Mouse (Mus musculus) lung, postnatal 4 days (tissue): Measurements from ENCODE around the gene Gm13693.
"Not testable (repeated sequence)": the region's sequence is repeated elsewhere in the genome, so short reads cannot be mapped to it uniquely, and the experiment has no call there.

Experiments used
- DNase-seq, 2 experiments: peaks; one replicate each; pipeline ENCODE4 v3.0.0; 2021

Gene Gm13693

DNA sequence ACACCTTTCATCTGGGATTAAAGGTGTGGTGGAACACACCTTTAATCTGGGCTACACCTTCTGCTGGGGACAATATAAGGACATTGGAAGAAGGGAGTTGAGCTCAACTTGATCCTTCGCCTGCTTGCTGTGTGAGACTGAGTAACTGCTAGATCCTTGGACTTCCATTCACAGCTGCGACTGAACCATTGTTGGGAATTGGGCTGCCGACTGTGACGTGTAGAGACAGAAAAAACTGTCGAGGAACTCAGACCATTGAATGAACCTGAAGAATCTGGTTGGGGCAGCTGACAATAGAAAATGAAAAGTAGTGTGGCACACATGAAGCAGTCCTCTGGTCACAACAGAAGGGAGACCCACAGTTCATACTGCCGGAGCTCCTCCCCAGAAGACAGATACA lies at the start of gene Gm13693:
TSS of gene Gm13693 (plus strand) at position 301 of the 400 bp plus-strand sequence.
- not testable (repeated sequence) for DNase-seq

DNA sequence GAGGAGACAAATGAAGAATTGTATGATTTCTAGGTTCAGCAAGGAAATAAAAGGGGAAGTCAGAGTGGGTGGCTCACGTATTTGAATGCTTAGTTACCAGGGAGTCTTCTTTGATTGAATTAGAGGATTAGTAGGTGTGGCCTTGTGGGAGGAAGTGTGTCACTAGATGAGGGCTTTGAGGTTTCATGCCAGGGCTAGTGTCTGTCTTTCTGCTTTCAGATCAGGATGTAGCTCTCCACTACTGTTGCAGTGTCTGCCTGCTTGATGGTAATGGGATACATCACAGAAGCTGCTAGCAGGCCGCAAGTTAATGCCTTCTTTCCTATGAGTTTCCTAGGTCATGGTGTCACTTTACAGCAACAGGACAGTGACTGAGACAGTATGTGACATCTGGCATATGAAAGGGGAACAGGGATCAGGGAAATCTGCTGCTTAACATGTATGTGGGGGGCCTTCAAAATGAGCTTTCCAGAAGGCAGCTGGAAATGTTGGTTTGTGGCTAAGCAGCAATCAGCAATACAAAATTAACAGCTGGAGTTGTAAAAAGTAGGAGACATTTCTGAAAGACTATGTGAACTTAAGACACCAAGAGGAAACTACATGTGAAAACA lies 31.7 kb upstream of the Gm13693 start:
- DNase-seq: no peak

DNA sequence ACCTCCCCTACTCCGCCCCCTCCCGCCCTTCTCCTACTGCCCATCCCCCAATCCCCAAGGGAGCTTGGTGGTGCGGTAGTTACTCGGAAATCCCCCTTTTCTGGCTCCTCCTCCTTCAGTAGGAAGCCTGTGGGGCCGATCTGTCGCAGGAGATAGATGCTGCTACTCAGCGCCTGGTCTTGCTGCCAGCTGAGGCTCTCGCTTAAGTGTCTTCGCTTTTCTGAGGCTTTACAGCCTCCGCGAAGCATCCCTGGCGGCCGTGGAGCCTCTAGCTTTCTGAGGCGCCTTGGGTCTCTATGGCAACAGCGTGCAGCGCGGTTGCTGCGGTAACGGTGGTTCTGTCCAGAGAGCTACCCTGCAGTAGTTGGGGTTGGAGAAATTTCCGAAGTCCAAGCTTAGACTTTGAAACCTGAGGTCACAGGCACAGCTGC lies 20.4 kb upstream of the Gm13693 start, which contains the start of gene Zswim2:
TSS of gene Zswim2 (minus strand) at position 298 of the 431 bp plus-strand sequence.
- DNase-seq: peak; percentile 34 to 37

DNA sequence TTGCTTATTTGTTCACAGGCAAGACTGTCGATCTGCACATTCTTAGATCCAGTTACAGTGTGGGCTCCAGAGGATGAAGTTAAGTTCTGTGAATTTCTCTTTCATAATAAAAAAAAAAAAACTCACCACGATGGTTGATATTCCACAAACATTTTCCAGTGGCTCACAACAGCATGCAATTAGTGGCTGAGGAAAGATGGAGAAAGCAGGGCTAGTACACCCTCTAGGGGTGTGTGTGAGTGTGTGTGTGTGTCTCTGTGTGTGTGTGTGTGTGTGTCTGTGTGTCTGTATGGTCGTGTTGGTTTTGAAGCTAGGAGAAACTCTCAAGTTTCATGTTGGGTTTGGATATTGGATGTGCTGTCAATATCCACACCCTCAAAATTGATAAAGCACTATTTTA lies 19.9 kb upstream of the Gm13693 start:
- no peak for DNase-seq

DNA sequence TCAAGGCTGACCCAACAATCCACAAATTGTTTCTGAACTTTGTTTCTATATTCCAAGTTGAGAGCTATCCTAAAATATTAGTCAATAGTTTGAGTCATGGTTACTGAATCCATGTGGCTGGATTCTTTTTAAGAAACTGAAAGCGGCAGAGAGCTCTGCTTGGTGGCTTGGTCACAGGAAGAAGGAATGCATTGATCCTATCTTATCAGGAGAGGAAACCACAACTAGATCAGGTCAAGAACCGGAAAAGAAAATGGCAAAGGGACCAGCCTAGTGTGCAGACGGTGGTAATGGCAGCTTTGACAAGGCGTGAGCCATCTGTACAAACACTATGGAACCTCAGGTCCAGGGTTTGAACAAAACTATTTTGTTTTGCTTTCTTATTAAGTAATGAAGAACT lies 19.5 kb upstream of the Gm13693 start:
- DNase-seq: no peak

DNA sequence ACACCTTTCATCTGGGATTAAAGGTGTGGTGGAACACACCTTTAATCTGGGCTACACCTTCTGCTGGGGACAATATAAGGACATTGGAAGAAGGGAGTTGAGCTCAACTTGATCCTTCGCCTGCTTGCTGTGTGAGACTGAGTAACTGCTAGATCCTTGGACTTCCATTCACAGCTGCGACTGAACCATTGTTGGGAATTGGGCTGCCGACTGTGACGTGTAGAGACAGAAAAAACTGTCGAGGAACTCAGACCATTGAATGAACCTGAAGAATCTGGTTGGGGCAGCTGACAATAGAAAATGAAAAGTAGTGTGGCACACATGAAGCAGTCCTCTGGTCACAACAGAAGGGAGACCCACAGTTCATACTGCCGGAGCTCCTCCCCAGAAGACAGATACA lies 5.9 kb upstream of the Gm13693 start, which contains the start of gene Gm13698:
TSS of gene Gm13698 (plus strand) at position 301 of the 400 bp plus-strand sequence.
- not testable (repeated sequence) for DNase-seq

DNA sequence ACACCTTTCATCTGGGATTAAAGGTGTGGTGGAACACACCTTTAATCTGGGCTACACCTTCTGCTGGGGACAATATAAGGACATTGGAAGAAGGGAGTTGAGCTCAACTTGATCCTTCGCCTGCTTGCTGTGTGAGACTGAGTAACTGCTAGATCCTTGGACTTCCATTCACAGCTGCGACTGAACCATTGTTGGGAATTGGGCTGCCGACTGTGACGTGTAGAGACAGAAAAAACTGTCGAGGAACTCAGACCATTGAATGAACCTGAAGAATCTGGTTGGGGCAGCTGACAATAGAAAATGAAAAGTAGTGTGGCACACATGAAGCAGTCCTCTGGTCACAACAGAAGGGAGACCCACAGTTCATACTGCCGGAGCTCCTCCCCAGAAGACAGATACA lies 5.7 kb downstream of the Gm13693 start, which contains the start of gene Gm13695:
TSS of gene Gm13695 (plus strand) at position 301 of the 400 bp plus-strand sequence.
- DNase-seq: not testable (repeated sequence)

DNA sequence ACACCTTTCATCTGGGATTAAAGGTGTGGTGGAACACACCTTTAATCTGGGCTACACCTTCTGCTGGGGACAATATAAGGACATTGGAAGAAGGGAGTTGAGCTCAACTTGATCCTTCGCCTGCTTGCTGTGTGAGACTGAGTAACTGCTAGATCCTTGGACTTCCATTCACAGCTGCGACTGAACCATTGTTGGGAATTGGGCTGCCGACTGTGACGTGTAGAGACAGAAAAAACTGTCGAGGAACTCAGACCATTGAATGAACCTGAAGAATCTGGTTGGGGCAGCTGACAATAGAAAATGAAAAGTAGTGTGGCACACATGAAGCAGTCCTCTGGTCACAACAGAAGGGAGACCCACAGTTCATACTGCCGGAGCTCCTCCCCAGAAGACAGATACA lies 11.5 kb downstream of the Gm13693 start, which contains the start of gene Gm13696:
TSS of gene Gm13696 (plus strand) at position 301 of the 400 bp plus-strand sequence.
- not testable (repeated sequence) for DNase-seq

DNA sequence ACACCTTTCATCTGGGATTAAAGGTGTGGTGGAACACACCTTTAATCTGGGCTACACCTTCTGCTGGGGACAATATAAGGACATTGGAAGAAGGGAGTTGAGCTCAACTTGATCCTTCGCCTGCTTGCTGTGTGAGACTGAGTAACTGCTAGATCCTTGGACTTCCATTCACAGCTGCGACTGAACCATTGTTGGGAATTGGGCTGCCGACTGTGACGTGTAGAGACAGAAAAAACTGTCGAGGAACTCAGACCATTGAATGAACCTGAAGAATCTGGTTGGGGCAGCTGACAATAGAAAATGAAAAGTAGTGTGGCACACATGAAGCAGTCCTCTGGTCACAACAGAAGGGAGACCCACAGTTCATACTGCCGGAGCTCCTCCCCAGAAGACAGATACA lies 17.3 kb downstream of the Gm13693 start, which contains the start of gene Gm13694:
TSS of gene Gm13694 (plus strand) at position 301 of the 400 bp plus-strand sequence.
- not testable (repeated sequence) for DNase-seq

DNA sequence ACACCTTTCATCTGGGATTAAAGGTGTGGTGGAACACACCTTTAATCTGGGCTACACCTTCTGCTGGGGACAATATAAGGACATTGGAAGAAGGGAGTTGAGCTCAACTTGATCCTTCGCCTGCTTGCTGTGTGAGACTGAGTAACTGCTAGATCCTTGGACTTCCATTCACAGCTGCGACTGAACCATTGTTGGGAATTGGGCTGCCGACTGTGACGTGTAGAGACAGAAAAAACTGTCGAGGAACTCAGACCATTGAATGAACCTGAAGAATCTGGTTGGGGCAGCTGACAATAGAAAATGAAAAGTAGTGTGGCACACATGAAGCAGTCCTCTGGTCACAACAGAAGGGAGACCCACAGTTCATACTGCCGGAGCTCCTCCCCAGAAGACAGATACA lies 23.1 kb downstream of the Gm13693 start, which contains the start of gene Gm13697:
TSS of gene Gm13697 (plus strand) at position 301 of the 400 bp plus-strand sequence.
- not testable (repeated sequence) for DNase-seq

DNA sequence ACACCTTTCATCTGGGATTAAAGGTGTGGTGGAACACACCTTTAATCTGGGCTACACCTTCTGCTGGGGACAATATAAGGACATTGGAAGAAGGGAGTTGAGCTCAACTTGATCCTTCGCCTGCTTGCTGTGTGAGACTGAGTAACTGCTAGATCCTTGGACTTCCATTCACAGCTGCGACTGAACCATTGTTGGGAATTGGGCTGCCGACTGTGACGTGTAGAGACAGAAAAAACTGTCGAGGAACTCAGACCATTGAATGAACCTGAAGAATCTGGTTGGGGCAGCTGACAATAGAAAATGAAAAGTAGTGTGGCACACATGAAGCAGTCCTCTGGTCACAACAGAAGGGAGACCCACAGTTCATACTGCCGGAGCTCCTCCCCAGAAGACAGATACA lies 28.9 kb downstream of the Gm13693 start, which contains the start of gene Gm13691:
TSS of gene Gm13691 (plus strand) at position 301 of the 400 bp plus-strand sequence.
- not testable (repeated sequence) for DNase-seq

DNA sequence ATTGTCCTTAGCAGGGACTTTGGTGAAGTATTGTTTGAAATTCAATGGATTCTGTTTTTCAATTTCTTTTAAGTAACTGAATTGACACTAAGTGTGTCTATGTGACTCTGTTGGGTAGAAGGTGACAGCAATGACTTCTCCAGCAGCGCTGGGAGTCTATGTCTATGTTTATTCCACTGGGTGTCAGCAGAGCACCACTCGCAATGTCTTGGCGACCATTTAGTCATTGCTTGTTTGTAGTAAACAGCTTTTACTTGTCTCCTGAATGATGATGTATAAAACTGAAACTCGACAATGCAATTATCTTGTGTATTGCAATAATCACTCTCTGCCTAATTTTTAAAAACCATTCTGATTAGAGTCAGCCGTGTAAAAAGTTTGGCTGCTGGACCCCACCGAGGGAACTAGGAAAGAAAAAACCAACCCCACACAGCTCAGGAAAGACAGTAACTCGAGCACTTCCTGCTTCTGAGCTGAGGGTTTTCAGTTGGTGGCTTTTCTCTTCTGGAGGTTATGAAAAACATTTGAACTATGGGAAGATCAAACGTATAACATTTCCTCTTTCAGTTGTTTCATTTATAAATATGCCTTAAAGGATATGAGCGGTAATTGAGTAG lies 32.4 kb downstream of the Gm13693 start:
- DNase-seq: peak in 1 of 2 experiments; percentile 32

DNA sequence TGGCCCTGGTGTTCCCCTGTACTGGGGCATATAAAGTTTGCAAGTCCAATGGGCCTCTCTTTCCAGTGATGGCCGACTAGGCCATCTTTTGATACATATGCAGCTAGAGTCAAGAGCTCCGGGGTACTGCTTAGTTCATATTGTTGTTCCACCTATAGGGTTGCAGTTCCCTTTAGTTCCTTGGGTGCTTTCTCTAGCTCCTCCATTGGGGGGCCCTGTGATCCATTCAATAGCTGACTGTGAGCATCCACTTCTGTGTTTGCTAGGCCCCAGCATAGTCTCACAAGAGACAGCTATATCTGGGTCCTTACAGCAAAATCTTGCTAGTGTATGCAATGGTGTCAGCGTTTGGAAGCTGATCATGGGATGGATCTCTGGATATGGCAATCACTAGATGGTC lies 33.2 kb downstream of the Gm13693 start:
- DNase-seq: not testable (repeated sequence)

DNA sequence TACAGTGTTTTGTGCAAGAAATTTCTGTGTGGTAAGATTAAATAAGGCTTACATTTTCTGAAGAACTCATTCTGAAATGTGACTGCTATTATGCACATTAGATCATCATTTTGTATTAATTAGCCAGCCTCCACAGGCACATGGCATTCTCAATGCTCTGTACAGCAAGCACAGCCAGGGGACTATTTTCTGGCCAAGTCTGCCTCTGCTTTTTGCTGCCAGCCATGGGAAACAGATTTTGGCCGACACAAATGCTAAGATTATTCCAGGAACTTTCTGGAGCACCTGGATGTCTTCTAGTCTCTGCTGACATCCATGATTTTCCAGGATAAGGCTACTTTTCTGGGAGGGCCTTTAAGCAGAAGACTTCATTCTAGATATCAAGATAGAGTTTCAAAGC lies 47.6 kb downstream of the Gm13693 start:
- DNase-seq: no peak

DNA sequence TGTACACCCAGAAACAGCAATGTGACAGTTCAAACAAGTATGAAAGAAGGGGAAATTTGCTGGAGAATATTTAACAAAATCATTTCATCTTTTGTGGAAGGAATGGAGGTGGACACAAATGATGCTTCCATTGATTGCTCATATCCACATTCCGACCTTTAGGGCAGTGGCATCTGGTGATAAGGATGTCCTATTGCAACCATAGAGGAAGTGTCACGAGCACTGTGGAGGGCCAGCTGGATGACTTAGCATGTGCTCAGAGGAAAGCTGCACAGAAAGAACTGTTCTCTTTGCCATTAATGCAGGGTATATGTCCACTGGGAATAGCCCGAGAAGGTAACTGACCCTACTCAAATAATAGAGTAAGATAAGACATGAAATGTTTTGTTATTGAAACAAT lies 48.5 kb downstream of the Gm13693 start:
- DNase-seq: no peak
